Mouse (Mus musculus) lung, embryonic 16.5 days (tissue): ENCODE measurements around the gene Rps12. TPM values are rescaled to one million over a fixed set of nuclear protein-coding genes. Genes with fewer than 3 reads are reported as not detected.

ENCODE experiments used
- ATAC-seq: fragments of 200-750 bp; cut with Nextera tagmentation; 2 replicates; pipeline ENCODE4 v1.8.0; 2017; ENCODE audit warnings: low read depth, mild to moderate bottlenecking, moderate library complexity
- H3K27ac ChIP-seq: fragments of 300-500 bp; sonication (generic); 2 replicates; pipeline ENCODE4 v1.5.1; 2014; ENCODE audit warnings: mild to moderate bottlenecking, control low read depth, low read length
- H3K27me3 ChIP-seq: fragments of 300-500 bp; sonication (generic); 2 replicates; pipeline ENCODE4 v1.6.1; 2014; ENCODE audit warnings: low read depth, low read length, mixed read lengths; ENCODE audit not compliant: control insufficient read depth, insufficient read depth
- H3K36me3 ChIP-seq: fragments of 300-500 bp; sonication (generic); 2 replicates; pipeline ENCODE4 v1.6.1; 2014; ENCODE audit warnings: low read length; ENCODE audit not compliant: control insufficient read depth, insufficient read depth
- H3K4me1 ChIP-seq: fragments of 300-500 bp; sonication (generic); replicated peaks from 2 replicates; pipeline ENCODE4 v1.6.1; 2014; ENCODE audit warnings: low read length, mixed read lengths; ENCODE audit not compliant: control insufficient read depth, insufficient read depth
- H3K4me2 ChIP-seq: fragments of 300-500 bp; sonication (generic); 2 replicates; pipeline ENCODE4 v1.6.1; 2014; ENCODE audit warnings: low read depth, low read length, control low read depth
- H3K4me3 ChIP-seq: fragments of 300-500 bp; sonication (generic); 2 replicates; pipeline ENCODE4 v1.5.1; 2014; ENCODE audit warnings: mild to moderate bottlenecking, low read length, control low read depth
- H3K9ac ChIP-seq: fragments of 300-500 bp; sonication (generic); 2 replicates; pipeline ENCODE4 v1.6.1; 2014; ENCODE audit warnings: low read length, control low read depth
- H3K9me3 ChIP-seq: fragments of 300-500 bp; sonication (generic); 2 replicates; pipeline ENCODE4 v1.6.1; 2016; ENCODE audit warnings: low read length; ENCODE audit not compliant: control insufficient read depth
- WGBS: fragments of 180-500 bp; shearing (Covaris S2); extraction: QIAGEN DNeasy Blood & Tissue Kit; methylation state at CpG from one replicate; pipeline ENCODE4 v1.1.7; 2014; 5-methylcytosine and 5-hydroxymethylcytosine counted together
- polyA plus RNA-seq: library from polyadenylated mRNA; unstranded; fragments of >200 nt; fragmentation: Nextera tagmentation; extraction: Ambion mirVana; gene quantifications from 2 replicates; pipeline ENCODE4 v1.2.1, GENCODE M21; 2015

Rps12 gene
- polyA plus RNA-seq: 165 and 173 TPM in 2 replicates

- no peaks in the 10 kb centered on the region for H3K27me3 ChIP-seq
- WGBS: under 1% methylated on average over 51 of the region's 51 CpGs
- H3K9ac ChIP-seq: peak within 1 kb of the TSS; percentile 87
- peak within 1 kb of the TSS; percentile 89 for H3K4me2 ChIP-seq
- H3K4me1 ChIP-seq: peaks cover 21% of the 10 kb centered on the region
- H3K4me3 ChIP-seq: peak within 1 kb of the TSS; percentile 75
- no peaks in the 10 kb centered on the region for H3K9me3 ChIP-seq
- peak; percentile 98 for ATAC-seq
- peaks cover 24% of the 10 kb centered on the region for H3K36me3 ChIP-seq
- peak within 1 kb of the TSS; percentile 94 for H3K27ac ChIP-seq
Measured at GRCm38 (mm10) chr10:23787062-23787821, at the start of gene Rps12. Gene Rps12, minus strand, starts transcription at chr10:23787275.

DNA sequence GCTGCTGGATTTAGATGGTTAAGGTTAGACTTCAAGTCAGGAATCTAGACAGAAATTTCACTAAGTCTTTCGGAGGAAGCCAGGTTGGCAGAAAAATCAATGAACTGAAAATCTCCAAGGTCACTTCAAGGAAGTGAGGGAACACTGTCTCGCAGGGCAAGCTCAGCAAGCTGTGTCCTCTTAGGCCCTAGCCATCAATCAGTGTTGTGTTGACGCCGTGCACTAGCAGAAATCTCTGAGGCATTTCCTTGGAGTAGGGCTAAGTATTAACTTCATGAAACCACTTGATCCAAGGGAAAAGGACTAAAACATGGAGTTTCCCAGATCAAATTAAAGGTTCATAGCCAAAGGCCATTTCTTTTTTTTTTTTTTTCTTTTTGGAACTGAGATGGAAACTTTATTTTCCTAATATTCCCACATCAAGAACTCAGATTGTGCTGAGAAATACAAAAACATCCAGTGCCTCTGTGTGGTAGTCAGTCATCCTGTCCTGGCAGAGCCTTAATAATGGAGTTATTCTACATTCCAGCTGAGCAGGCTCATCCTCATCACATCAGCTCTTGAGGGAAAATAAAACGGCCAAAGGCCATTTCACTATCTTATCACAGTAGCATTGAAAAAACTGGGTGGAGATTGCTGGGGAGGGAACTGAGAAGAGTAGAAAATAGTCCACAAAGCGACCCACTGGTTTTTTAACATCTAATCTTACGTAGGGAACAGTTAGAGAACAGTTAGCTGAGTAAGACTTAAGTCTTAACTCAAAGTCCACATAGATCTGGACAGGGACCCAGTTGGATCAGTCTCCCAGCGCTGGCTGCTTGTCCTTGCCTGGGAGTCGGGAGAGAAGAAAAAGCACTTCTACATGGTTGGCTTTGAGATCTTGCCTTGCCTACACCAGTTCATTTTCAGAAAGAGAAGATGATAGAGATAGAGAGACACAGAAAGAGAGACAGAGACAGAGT lies 49.2 kb upstream of the Rps12 start:
- Histone ChIP-seq H3K4me2 (no peak overlapping the region), H3K4me1 (no peaks in the 10 kb centered on the region), H3K9ac (no peak overlapping the region), H3K27me3 (no peaks in the 10 kb centered on the region), H3K27ac (no peak overlapping the region), H3K9me3 (no peaks in the 10 kb centered on the region), H3K4me3 (no peak overlapping the region), H3K36me3 (no peaks in the 10 kb centered on the region)
- no peak for ATAC-seq
- WGBS: 57% methylated on average over 9 of the region's 9 CpGs

GRCm38 (mm10) chr10:23826516-23826915 lies 39.4 kb upstream of the Rps12 start:
- Histone ChIP-seq H3K27me3 (no peaks in the 10 kb centered on the region), H3K9ac (no peak overlapping the region), H3K27ac (no peak overlapping the region), H3K4me1 (no peaks in the 10 kb centered on the region), H3K4me2 (no peak overlapping the region), H3K4me3 (no peak overlapping the region), H3K9me3 (no peaks in the 10 kb centered on the region), H3K36me3 (peaks cover 36% of the 10 kb centered on the region)
- ATAC-seq: no peak
- WGBS: 80% methylated on average over 7 of the region's 7 CpGs

DNA sequence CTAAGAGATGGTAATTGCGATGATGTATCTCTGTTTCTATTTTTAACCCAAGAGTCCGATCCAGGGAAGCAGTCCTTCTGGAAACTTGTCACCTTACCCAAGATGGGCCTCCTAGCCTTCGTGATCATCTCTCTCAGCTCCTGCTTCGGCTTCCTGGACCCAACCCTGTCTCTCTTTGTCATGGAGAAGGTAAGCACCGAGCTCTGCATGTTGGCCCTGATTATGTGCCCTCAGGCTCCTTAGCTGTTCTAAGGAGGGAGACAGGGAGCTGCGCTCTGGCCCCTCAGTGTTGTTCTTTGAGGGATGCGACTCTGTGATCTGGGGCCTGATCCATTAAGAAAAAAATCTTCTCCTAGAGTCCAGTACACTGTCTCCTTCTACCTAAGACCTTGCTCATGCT lies 29.2 kb upstream of the Rps12 start:
- Histone ChIP-seq H3K27ac (no peak overlapping the region), H3K4me1 (no peaks in the 10 kb centered on the region), H3K9me3 (no peaks in the 10 kb centered on the region), H3K9ac (no peak overlapping the region), H3K36me3 (peaks cover 9% of the 10 kb centered on the region), H3K27me3 (no peaks in the 10 kb centered on the region), H3K4me3 (no peak overlapping the region), H3K4me2 (no peak overlapping the region)
- ATAC-seq: no peak
- 88% methylated on average over 7 of the region's 7 CpGs for WGBS

DNA sequence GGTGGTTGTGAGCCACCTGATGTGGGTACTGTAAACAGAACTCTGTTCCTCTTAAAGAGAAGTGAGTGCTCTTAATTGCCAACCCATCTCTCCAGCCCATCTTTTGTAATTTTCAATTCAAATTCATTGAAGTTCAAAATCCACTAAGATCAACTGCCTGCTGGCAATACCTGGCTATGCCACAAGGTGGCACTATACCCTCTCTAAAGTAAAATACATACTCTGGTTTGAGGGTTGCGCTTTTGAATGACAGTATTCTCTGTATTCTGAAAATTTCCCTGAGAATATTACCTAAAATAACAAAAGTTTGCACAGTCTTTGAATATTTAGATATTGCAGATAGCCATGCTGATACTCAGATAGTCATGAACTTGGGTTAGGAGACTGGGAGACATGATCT lies 28.1 kb upstream of the Rps12 start:
- no peaks in the 10 kb centered on the region for H3K9me3 ChIP-seq
- ATAC-seq: no peak
- H3K4me2 ChIP-seq: no peak overlapping the region
- H3K36me3 ChIP-seq: peaks cover 6% of the 10 kb centered on the region; the same call in 1 of the 2 replicates
- no peaks in the 10 kb centered on the region for H3K27me3 ChIP-seq
- H3K27ac ChIP-seq: no peak overlapping the region
- no peaks in the 10 kb centered on the region for H3K4me1 ChIP-seq
- WGBS: 25% methylated on average over 1 of the region's 1 CpGs
- H3K4me3 ChIP-seq: no peak overlapping the region
- H3K9ac ChIP-seq: no peak overlapping the region

DNA sequence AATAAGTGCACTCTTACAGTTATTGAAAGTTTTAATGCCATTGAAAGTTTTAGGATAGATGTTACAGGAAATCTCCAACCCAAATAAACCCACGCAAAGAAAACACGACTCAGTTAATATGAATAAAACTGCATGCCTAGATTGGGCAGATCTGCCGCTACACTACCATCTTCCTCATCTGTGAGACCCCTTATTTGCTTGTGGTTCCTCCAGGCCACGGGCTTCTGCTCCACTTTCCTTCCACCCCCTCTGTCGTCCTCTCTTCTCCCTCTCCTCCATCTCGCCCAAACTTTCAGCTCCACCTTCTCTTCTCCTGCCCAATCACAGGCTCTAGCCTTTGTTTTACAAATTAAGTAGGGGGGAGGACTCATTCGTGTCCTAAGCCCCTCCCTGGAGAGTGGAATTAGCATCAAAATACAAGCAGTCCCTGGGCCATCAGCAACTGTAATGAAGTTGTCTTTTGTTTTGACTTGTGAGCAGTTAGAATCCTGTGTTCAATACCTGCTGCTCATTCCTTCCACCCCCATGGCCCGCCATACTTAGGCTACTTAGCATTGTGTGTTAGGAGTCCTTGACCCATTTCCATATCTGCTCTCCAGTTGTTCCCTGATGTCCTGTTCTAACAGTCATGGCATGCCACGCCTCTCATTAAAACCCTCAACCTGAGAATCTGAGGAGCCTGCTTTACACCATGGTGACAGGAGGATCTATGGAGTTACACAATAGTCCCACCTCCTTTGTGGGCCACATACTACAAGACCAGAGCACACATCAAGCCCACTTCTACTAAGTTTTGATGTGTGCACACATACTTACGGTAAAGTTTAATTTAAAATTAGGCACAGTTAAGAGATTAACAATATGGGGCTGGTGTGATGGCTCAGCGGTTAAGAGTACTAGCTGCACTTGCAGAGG lies 26.0 kb upstream of the Rps12 start:
- no peak for ATAC-seq
- H3K36me3 ChIP-seq: peaks cover 7% of the 10 kb centered on the region; the same call in 1 of the 2 replicates
- H3K27ac ChIP-seq: no peak overlapping the region
- WGBS: 66% methylated on average over 11 of the region's 11 CpGs
- no peak overlapping the region for H3K4me2 ChIP-seq
- H3K27me3 ChIP-seq: no peaks in the 10 kb centered on the region
- no peaks in the 10 kb centered on the region for H3K4me1 ChIP-seq
- H3K9ac ChIP-seq: no peak overlapping the region
- no peaks in the 10 kb centered on the region for H3K9me3 ChIP-seq
- no peak overlapping the region for H3K4me3 ChIP-seq

DNA sequence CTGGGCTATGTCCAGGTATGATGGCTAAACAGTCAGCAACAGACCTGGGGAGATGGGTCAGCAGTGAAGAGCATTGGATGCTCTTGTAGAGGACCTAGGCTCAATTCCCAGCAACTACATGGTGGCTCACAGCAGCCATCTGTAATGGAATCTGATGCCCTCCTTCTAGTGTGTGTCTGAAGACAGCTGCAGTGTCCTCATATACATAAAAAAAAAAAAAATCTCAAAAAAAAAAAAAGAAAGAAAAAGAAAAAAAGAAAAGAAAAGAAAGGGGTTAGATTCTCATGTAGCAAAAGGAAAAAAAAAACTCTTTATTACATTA lies 25.3 kb upstream of the Rps12 start:
- H3K4me2 ChIP-seq: no peak overlapping the region
- no peaks in the 10 kb centered on the region for H3K4me1 ChIP-seq
- no peaks in the 10 kb centered on the region for H3K9me3 ChIP-seq
- H3K27me3 ChIP-seq: no peaks in the 10 kb centered on the region
- no peak overlapping the region for H3K27ac ChIP-seq
- no peak for ATAC-seq
- no peak overlapping the region for H3K9ac ChIP-seq
- peaks cover 8% of the 10 kb centered on the region; the same call in 1 of the 2 replicates for H3K36me3 ChIP-seq
- no peak overlapping the region for H3K4me3 ChIP-seq

DNA sequence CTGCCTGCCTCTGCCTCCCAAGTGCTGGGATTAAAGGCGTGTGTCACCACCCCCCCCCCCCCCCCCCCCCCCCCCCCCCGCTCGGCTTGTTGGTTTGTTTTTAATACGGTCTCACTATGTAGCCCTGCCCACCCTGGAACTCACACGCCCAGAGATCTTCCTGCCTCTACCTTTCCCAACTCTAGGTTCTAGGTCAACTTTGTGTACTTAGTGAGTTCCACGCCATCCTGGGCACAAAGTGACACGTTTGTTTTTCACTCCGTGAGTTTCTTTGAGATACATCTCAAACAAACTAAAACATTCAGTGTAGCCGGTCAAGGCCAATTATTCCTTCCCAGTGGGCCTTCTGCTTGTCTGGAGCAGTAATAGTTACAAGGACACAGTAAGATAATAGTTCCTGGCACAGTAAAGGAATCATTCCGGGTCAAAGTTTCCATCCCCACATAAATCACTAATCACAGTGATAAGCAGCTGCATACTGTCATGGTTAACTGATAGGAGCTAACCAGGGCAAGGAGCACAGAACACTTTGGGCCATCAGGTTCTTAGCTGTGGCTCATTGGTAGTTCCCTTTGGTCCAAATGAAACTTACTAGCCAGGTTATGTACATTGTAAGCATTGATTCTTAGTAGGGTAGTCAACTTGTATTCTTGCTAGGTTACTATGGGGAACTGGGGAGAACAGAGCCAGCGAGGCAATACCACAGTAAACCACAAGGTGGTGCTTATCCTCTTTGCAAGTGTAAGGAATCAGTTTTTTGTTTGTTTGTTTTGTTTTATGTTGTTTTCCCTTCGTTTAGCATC lies 24.8 kb upstream of the Rps12 start:
- Histone ChIP-seq H3K9me3 (no peaks in the 10 kb centered on the region), H3K27me3 (no peaks in the 10 kb centered on the region), H3K4me2 (no peak overlapping the region), H3K36me3 (peaks cover 8% of the 10 kb centered on the region; the same call in 1 of the 2 replicates), H3K9ac (no peak overlapping the region), H3K27ac (no peak overlapping the region), H3K4me3 (no peak overlapping the region), H3K4me1 (no peaks in the 10 kb centered on the region)
- no peak for ATAC-seq
- WGBS: 56% methylated on average over 8 of the region's 12 CpGs
